Mouse (Mus musculus) stomach, embryonic 15.5 days (tissue): ENCODE results near the gene Bst1. TPM values are rescaled to one million over a fixed set of nuclear protein-coding genes. Genes with fewer than 3 reads are reported as not detected.

Experiments
- ATAC-seq: fragments of 200-750 bp; cut with Nextera tagmentation; 2 replicates; pipeline ENCODE4 v1.8.0; 2017; ENCODE audit warnings: low read depth, moderate number of reproducible peaks, moderate TSS enrichment; ENCODE audit not compliant: insufficient read depth, low FRiP score
- H3K27ac ChIP-seq: fragments of 300-500 bp; sonication (generic); 2 replicates; pipeline ENCODE4 v1.5.1; 2015; ENCODE audit warnings: mild to moderate bottlenecking, inconsistent platforms
- H3K27me3 ChIP-seq: fragments of 300-500 bp; sonication (generic); replicated peaks from 2 replicates; pipeline ENCODE4 v1.6.1; 2015; ENCODE audit warnings: inconsistent platforms
- H3K36me3 ChIP-seq: fragments of 300-500 bp; sonication (generic); 2 replicates; pipeline ENCODE4 v1.6.1; 2015; ENCODE audit warnings: inconsistent platforms
- H3K4me1 ChIP-seq: fragments of 300-500 bp; sonication (generic); 2 replicates; pipeline ENCODE4 v1.6.1; 2015; ENCODE audit warnings: inconsistent platforms
- H3K4me2 ChIP-seq: fragments of 300-500 bp; sonication (generic); 2 replicates; pipeline ENCODE4 v1.6.1; 2015; ENCODE audit warnings: mild to moderate bottlenecking, inconsistent platforms
- H3K4me3 ChIP-seq: fragments of 300-500 bp; sonication (generic); replicated peaks from 2 replicates; pipeline ENCODE4 v1.5.1; 2015; ENCODE audit warnings: inconsistent platforms
- H3K9ac ChIP-seq: fragments of 300-500 bp; sonication (generic); 2 replicates; pipeline ENCODE4 v1.6.1; 2015; ENCODE audit warnings: inconsistent platforms
- H3K9me3 ChIP-seq: fragments of 300-500 bp; sonication (generic); 2 replicates; pipeline ENCODE4 v1.6.1; 2016; ENCODE audit warnings: inconsistent platforms
- WGBS: fragments of 180-500 bp; shearing (Covaris S2); methylation state at CpG from one replicate; pipeline ENCODE4 v1.1.7; 2015; 5-methylcytosine and 5-hydroxymethylcytosine counted together
- polyA plus RNA-seq: library from polyadenylated mRNA; unstranded; fragments of >200 nt; fragmentation: Nextera tagmentation; extraction: Ambion mirVana; gene quantifications from 2 replicates; pipeline ENCODE4 v1.2.1, GENCODE M21; 2015

The Bst1 gene
- polyA plus RNA-seq = 0.72 and 3.0 TPM in 2 replicates

DNA sequence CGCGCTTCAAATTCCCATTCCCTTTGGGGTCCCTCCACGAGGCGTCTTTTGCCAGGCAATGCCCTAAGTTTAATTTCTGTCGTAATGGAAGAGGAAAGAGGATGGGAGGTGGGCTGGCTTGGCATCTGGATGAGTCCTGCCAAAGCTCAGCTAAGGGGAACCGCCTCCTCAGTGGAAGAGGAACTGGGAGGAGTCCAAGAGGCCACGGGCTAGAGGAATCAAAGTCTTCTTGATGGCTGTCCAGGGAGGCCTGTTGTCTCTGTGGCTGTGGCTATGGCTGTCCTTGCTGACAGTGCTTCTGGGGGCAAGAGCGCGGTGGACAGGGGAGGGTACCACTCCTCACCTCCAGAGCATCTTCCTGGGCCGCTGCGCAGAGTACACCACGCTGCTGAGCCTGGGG, at the start of gene Bst1:
TSS of gene Bst1 (plus strand) at position 191 of the 400 bp plus-strand sequence.
- Histone ChIP-seq H3K27ac (no peak within 1 kb of the TSS), H3K4me3 (no peak within 1 kb of the TSS), H3K9ac (no peak within 1 kb of the TSS), H3K4me2 (no peak within 1 kb of the TSS), H3K9me3 (no peaks in the 10 kb centered on the region), H3K36me3 (no peaks in the 10 kb centered on the region), H3K4me1 (peaks cover 2% of the 10 kb centered on the region; the same call in 1 of the 2 replicates), H3K27me3 (no peaks in the 10 kb centered on the region)
- no peak for ATAC-seq
- 50% methylated on average over 12 of the region's 12 CpGs for WGBS

- ATAC-seq = no peak
- H3K9me3 ChIP-seq = no peaks in the 10 kb centered on the region
- no peak overlapping the region for H3K27ac ChIP-seq
- no peak overlapping the region for H3K4me2 ChIP-seq
- WGBS = 86% methylated on average over 3 of the region's 3 CpGs
- no peak overlapping the region for H3K4me3 ChIP-seq
- H3K36me3 ChIP-seq = peaks cover 9% of the 10 kb centered on the region; the same call in 1 of the 2 replicates
- no peaks in the 10 kb centered on the region for H3K4me1 ChIP-seq
- no peak overlapping the region for H3K9ac ChIP-seq
- no peaks in the 10 kb centered on the region for H3K27me3 ChIP-seq
Observed at GRCm38 (mm10) chr5:43770618-43771354, 47.9 kb upstream of the Bst1 start.

- Histone ChIP-seq H3K4me3 (no peak overlapping the region), H3K36me3 (peaks cover 9% of the 10 kb centered on the region; the same call in 1 of the 2 replicates), H3K9me3 (no peaks in the 10 kb centered on the region), H3K9ac (no peak overlapping the region), H3K4me1 (no peaks in the 10 kb centered on the region), H3K27me3 (no peaks in the 10 kb centered on the region), H3K27ac (no peak overlapping the region), H3K4me2 (no peak overlapping the region)
- ATAC-seq = no peak
- WGBS = 87% methylated on average over 3 of the region's 3 CpGs
Observed at GRCm38 (mm10) chr5:43771555-43771954, 47.1 kb upstream of the Bst1 start.

DNA sequence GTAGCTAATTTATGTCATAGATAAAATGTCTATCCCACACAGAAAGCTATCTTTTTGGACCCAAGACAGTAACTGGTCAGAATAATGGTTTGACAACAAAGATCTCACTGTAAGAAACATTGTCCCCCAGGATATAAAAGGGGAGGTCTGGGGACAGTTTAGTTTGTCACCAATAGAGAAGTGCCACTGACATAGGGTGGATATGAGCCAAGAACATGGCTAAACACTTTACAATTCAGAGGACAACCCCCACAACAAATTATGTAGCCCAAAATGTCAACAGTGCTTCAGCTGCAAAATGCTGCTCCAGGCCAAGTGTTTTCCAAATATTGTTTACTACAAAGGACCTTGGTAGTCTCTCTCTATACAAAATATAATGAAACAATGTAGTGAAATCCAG, 42.3 kb upstream of the Bst1 start:
- no peak for ATAC-seq
- Histone ChIP-seq H3K36me3 (no peaks in the 10 kb centered on the region), H3K4me3 (no peak overlapping the region), H3K4me1 (peaks cover 7% of the 10 kb centered on the region), H3K27ac (no peak overlapping the region), H3K9me3 (no peaks in the 10 kb centered on the region), H3K27me3 (no peaks in the 10 kb centered on the region), H3K9ac (no peak overlapping the region), H3K4me2 (no peak overlapping the region)

GRCm38 (mm10) chr5:43776993-43777392, 41.7 kb upstream of the Bst1 start:
- Histone ChIP-seq H3K4me2 (no peak overlapping the region), H3K9me3 (no peaks in the 10 kb centered on the region), H3K27me3 (no peaks in the 10 kb centered on the region), H3K9ac (no peak overlapping the region), H3K36me3 (no peaks in the 10 kb centered on the region), H3K4me1 (peaks cover 7% of the 10 kb centered on the region), H3K4me3 (no peak overlapping the region), H3K27ac (no peak overlapping the region)
- no peak for ATAC-seq
- 49% methylated on average over 1 of the region's 1 CpGs for WGBS

GRCm38 (mm10) chr5:43778583-43778982, 40.1 kb upstream of the Bst1 start:
- WGBS = 81% methylated on average over 3 of the region's 3 CpGs
- Histone ChIP-seq H3K4me1 (peaks cover 10% of the 10 kb centered on the region), H3K27me3 (no peaks in the 10 kb centered on the region), H3K4me2 (no peak overlapping the region), H3K27ac (no peak overlapping the region), H3K4me3 (no peak overlapping the region), H3K36me3 (no peaks in the 10 kb centered on the region), H3K9me3 (no peaks in the 10 kb centered on the region), H3K9ac (no peak overlapping the region)
- no peak for ATAC-seq

- peak; percentile 60 for ATAC-seq
- Histone ChIP-seq H3K4me2 (peak overlapping the region; percentile 57), H3K9me3 (no peaks in the 10 kb centered on the region), H3K9ac (peak overlapping the region; percentile 89), H3K36me3 (no peaks in the 10 kb centered on the region), H3K27ac (peak overlapping the region; percentile 92), H3K27me3 (no peaks in the 10 kb centered on the region), H3K4me1 (peaks cover 10% of the 10 kb centered on the region), H3K4me3 (peak overlapping the region; percentile 87)
- WGBS = under 1% methylated on average over 61 of the region's 61 CpGs
Observed at GRCm38 (mm10) chr5:43781423-43781976, 37.2 kb upstream of the Bst1 start.

- no peaks in the 10 kb centered on the region for H3K9me3 ChIP-seq
- peak; percentile 89 for ATAC-seq
- WGBS = 3% methylated on average over 80 of the region's 82 CpGs
Observed at GRCm38 (mm10) chr5:43781977-43782930, 36.4 kb upstream of the Bst1 start.

DNA sequence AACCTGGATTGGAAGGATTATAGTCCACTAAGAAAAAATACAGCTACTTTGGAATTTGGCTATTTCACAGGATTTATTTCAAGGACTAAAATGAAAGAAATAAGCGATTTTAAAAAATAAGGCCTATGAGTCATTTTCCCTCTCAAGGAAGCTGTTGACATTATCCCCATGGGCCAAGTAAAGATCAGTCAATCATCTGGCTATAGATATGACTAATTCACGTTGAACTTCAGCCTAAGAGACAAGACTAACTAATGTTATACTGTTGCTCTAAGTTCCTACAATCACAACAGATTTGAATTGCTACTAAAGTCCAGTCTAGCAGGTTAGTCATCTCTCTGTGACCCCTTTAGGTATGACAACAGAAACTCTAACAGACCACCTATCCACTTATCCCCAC, 34.7 kb upstream of the Bst1 start:
- no peak for ATAC-seq

More at GRCm38 (mm10) chr5:43781977-43782930, 36.4 kb upstream of the Bst1 start:
- H3K4me2 ChIP-seq = peak overlapping the region; percentile 81
- H3K27ac ChIP-seq = peak overlapping the region; percentile 92
- peak overlapping the region; percentile 89 for H3K9ac ChIP-seq
- no peaks in the 10 kb centered on the region for H3K36me3 ChIP-seq
- H3K4me1 ChIP-seq = peaks cover 10% of the 10 kb centered on the region
- H3K27me3 ChIP-seq = no peaks in the 10 kb centered on the region
- H3K4me3 ChIP-seq = peak overlapping the region; percentile 87

DNA sequence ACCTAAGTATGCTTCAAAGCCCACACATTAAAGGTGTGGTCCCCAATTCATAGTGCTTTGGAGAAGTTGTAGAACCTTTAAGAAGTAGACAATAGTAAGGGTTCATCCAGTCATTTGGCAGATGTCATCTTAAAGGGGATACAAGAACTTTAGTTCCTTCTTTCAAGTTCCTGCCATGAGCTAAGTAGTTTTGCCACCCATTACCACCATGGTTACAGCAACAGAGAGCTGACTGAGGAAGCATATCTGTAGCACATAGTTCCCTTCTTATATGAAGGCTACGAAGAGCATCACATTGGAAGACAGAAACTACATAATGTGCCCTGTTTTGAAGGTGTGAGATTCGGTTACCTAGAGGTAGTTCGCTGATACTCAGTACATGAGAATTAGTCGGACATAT, 32.1 kb upstream of the Bst1 start:
- peaks cover 3% of the 10 kb centered on the region; the same call in 1 of the 2 replicates for H3K4me1 ChIP-seq
- ATAC-seq = no peak
- H3K36me3 ChIP-seq = no peaks in the 10 kb centered on the region
- 86% methylated on average over 4 of the region's 4 CpGs for WGBS
- no peaks in the 10 kb centered on the region for H3K27me3 ChIP-seq
- no peak overlapping the region for H3K27ac ChIP-seq
- H3K4me2 ChIP-seq = no peak overlapping the region
- H3K9ac ChIP-seq = no peak overlapping the region
- H3K9me3 ChIP-seq = no peaks in the 10 kb centered on the region
- no peak overlapping the region for H3K4me3 ChIP-seq

More for the DNA sequence above, 34.7 kb upstream of the Bst1 start:
- Histone ChIP-seq H3K27me3 (no peaks in the 10 kb centered on the region), H3K9me3 (no peaks in the 10 kb centered on the region), H3K27ac (no peak overlapping the region), H3K4me2 (no peak overlapping the region), H3K4me1 (peaks cover 10% of the 10 kb centered on the region), H3K4me3 (no peak overlapping the region), H3K36me3 (no peaks in the 10 kb centered on the region), H3K9ac (no peak overlapping the region)
- whole genome bisulfite sequencing = 72% methylated on average over 2 of the region's 2 CpGs

- Histone ChIP-seq H3K9me3 (no peaks in the 10 kb centered on the region), H3K4me1 (no peaks in the 10 kb centered on the region), H3K4me3 (no peak overlapping the region), H3K4me2 (no peak overlapping the region), H3K27ac (no peak overlapping the region), H3K36me3 (no peaks in the 10 kb centered on the region), H3K27me3 (no peaks in the 10 kb centered on the region), H3K9ac (no peak overlapping the region)
- 50% methylated on average over 9 of the region's 9 CpGs for WGBS
- peak; percentile 18; the same call in 1 of the 2 replicates for ATAC-seq
Observed at GRCm38 (mm10) chr5:43787976-43788752, 30.5 kb upstream of the Bst1 start.
